Mouse (Mus musculus) embryonic facial prominence, embryonic 12.5 days (tissue): Measurements from ENCODE around the gene Srms. TPM values are rescaled to one million over a fixed set of nuclear protein-coding genes. Genes with fewer than 3 reads are reported as not detected.

Source experiments
- ATAC-seq: fragments of 200-750 bp; cut with Nextera tagmentation; 2 replicates; pipeline ENCODE4 v1.8.0; 2017; ENCODE audit not compliant: insufficient number of reproducible peaks, insufficient read depth, low FRiP score, low TSS enrichment
- H3K27ac ChIP-seq: fragments of 300-500 bp; sonication (generic); 2 replicates; pipeline ENCODE4 v1.5.1; 2016; ENCODE audit warnings: mild to moderate bottlenecking
- H3K27me3 ChIP-seq: fragments of 300-500 bp; sonication (generic); 2 replicates; pipeline ENCODE4 v1.6.1; 2016; ENCODE audit warnings: mild to moderate bottlenecking, moderate library complexity
- H3K36me3 ChIP-seq: fragments of 300-500 bp; sonication (generic); 2 replicates; pipeline ENCODE4 v1.6.1; 2016; ENCODE audit warnings: mild to moderate bottlenecking
- H3K4me1 ChIP-seq: fragments of 300-500 bp; sonication (generic); 2 replicates; pipeline ENCODE4 v1.6.1; 2016
- H3K4me2 ChIP-seq: fragments of 300-500 bp; sonication (generic); replicated peaks from 2 replicates; pipeline ENCODE4 v1.6.1; 2016; ENCODE audit warnings: mild to moderate bottlenecking, moderate library complexity
- H3K4me3 ChIP-seq: fragments of 300-500 bp; sonication (generic); 2 replicates; pipeline ENCODE4 v1.5.1; 2016; ENCODE audit warnings: mild to moderate bottlenecking
- H3K9ac ChIP-seq: fragments of 300-500 bp; sonication (generic); 2 replicates; pipeline ENCODE4 v1.6.1; 2016; ENCODE audit warnings: mild to moderate bottlenecking, moderate library complexity
- H3K9me3 ChIP-seq: fragments of 300-500 bp; sonication (generic); 2 replicates; pipeline ENCODE4 v1.6.1; 2016; ENCODE audit warnings: mild to moderate bottlenecking, moderate library complexity
- whole genome bisulfite sequencing: fragments of 180-500 bp; shearing (Covaris S2); methylation state at CpG from one replicate; pipeline ENCODE4 v1.1.7; 2016; 5-methylcytosine and 5-hydroxymethylcytosine counted together
- polyA plus RNA-seq: library from polyadenylated mRNA; unstranded; fragments of >200 nt; fragmentation: Nextera tagmentation; extraction: Ambion mirVana; gene quantifications from 2 replicates; pipeline ENCODE4 v1.2.1, GENCODE M21; 2016

Gene Srms
- 0.12 TPM in 1 of 2 replicates, not detected in the other for polyA plus RNA-seq

GRCm38 (mm10) chr2:181213021-181213445, at the start of gene Srms:
Gene Srms, minus strand, starts transcription at chr2:181213185.
- peak within 1 kb of the TSS; percentile 50 for H3K4me2 ChIP-seq
- H3K27me3 ChIP-seq, result peaks cover 39% of the 10 kb centered on the region
- WGBS, result 2% methylated on average over 17 of the region's 17 CpGs
- H3K9ac ChIP-seq, result 0 out of 2 replicates have a peak within 1 kb of the TSS, but pooled peaks have one; percentile 19
- H3K9me3 ChIP-seq, result no peaks in the 10 kb centered on the region
- ATAC-seq, result no peak
- no peak within 1 kb of the TSS for H3K27ac ChIP-seq
- no peaks in the 10 kb centered on the region for H3K36me3 ChIP-seq
- H3K4me1 ChIP-seq, result peaks cover 7% of the 10 kb centered on the region
- peak within 1 kb of the TSS; percentile 29 for H3K4me3 ChIP-seq

- H3K9ac ChIP-seq, result no peak overlapping the region
- H3K4me2 ChIP-seq, result no peak overlapping the region
- H3K4me3 ChIP-seq, result no peak overlapping the region
- no peaks in the 10 kb centered on the region for H3K27me3 ChIP-seq
- H3K9me3 ChIP-seq, result no peaks in the 10 kb centered on the region
- H3K4me1 ChIP-seq, result no peaks in the 10 kb centered on the region
- no peak overlapping the region for H3K27ac ChIP-seq
- WGBS, result 50% methylated on average over 1 of the region's 1 CpGs
- peaks cover 59% of the 10 kb centered on the region for H3K36me3 ChIP-seq
- ATAC-seq, result no peak
These were observed 40.3 kb upstream of the Srms start for GRCm38 (mm10) chr2:181253248-181253647.

- no peaks in the 10 kb centered on the region for H3K9me3 ChIP-seq
- no peak for ATAC-seq
- no peak overlapping the region for H3K4me3 ChIP-seq
- no peaks in the 10 kb centered on the region for H3K4me1 ChIP-seq
- H3K27me3 ChIP-seq, result no peaks in the 10 kb centered on the region
- H3K27ac ChIP-seq, result no peak overlapping the region
- WGBS, result 72% methylated on average over 1 of the region's 1 CpGs
- H3K4me2 ChIP-seq, result no peak overlapping the region
- peaks cover 47% of the 10 kb centered on the region for H3K36me3 ChIP-seq
- no peak overlapping the region for H3K9ac ChIP-seq
These were observed 38.9 kb upstream of the Srms start for GRCm38 (mm10) chr2:181251841-181252240.

GRCm38 (mm10) chr2:181249217-181249616, 36.2 kb upstream of the Srms start:
- 80% methylated on average over 10 of the region's 10 CpGs for WGBS
- Histone ChIP-seq H3K9ac (no peak overlapping the region), H3K4me1 (no peaks in the 10 kb centered on the region), H3K9me3 (no peaks in the 10 kb centered on the region), H3K36me3 (peaks cover 32% of the 10 kb centered on the region), H3K27ac (no peak overlapping the region), H3K27me3 (no peaks in the 10 kb centered on the region), H3K4me3 (no peak overlapping the region), H3K4me2 (no peak overlapping the region)
- no peak for ATAC-seq

- Histone ChIP-seq H3K27me3 (no peaks in the 10 kb centered on the region), H3K4me2 (no peak overlapping the region), H3K4me1 (peaks cover 7% of the 10 kb centered on the region; the same call in 1 of the 2 replicates), H3K36me3 (no peaks in the 10 kb centered on the region), H3K9ac (no peak overlapping the region), H3K4me3 (no peak overlapping the region), H3K27ac (no peak overlapping the region), H3K9me3 (no peaks in the 10 kb centered on the region)
- no peak for ATAC-seq
- 25% methylated on average over 2 of the region's 2 CpGs for WGBS
These were observed 32.0 kb upstream of the Srms start for GRCm38 (mm10) chr2:181245031-181245430.

- Histone ChIP-seq H3K9me3 (no peaks in the 10 kb centered on the region), H3K27ac (no peak overlapping the region), H3K36me3 (no peaks in the 10 kb centered on the region), H3K4me1 (peaks cover 7% of the 10 kb centered on the region; the same call in 1 of the 2 replicates), H3K4me3 (no peak overlapping the region), H3K4me2 (no peak overlapping the region), H3K27me3 (no peaks in the 10 kb centered on the region), H3K9ac (no peak overlapping the region)
- WGBS, result 33% methylated on average over 11 of the region's 11 CpGs
- ATAC-seq, result no peak
These were observed 30.9 kb upstream of the Srms start for GRCm38 (mm10) chr2:181243706-181244394.

GRCm38 (mm10) chr2:181242314-181242665, 29.3 kb upstream of the Srms start:
- Histone ChIP-seq H3K4me1 (peaks cover 7% of the 10 kb centered on the region; the same call in 1 of the 2 replicates), H3K4me2 (peak overlapping the region; percentile 63), H3K9ac (no peak overlapping the region), H3K36me3 (no peaks in the 10 kb centered on the region), H3K4me3 (peak overlapping the region; percentile 39), H3K27ac (no peak overlapping the region), H3K9me3 (no peaks in the 10 kb centered on the region), H3K27me3 (no peaks in the 10 kb centered on the region)
- 53% methylated on average over 3 of the region's 3 CpGs for WGBS
- no peak for ATAC-seq

GRCm38 (mm10) chr2:181241602-181242313, 28.8 kb upstream of the Srms start, which contains the start of gene Helz2:
Gene Helz2, minus strand, starts transcription at chr2:181242027.
- H3K4me2 ChIP-seq, result peak within 1 kb of the TSS; percentile 63
- no peaks in the 10 kb centered on the region for H3K27me3 ChIP-seq
- no peak; the same call in 1 of the 2 replicates for ATAC-seq
- H3K9ac ChIP-seq, result peak within 1 kb of the TSS; percentile 28
- no peak within 1 kb of the TSS for H3K27ac ChIP-seq
- 8% methylated on average over 15 of the region's 16 CpGs for WGBS
- peaks cover 7% of the 10 kb centered on the region; the same call in 1 of the 2 replicates for H3K4me1 ChIP-seq
- H3K36me3 ChIP-seq, result no peaks in the 10 kb centered on the region
- H3K4me3 ChIP-seq, result peak within 1 kb of the TSS; percentile 39
- H3K9me3 ChIP-seq, result no peaks in the 10 kb centered on the region

GRCm38 (mm10) chr2:181240806-181241440, 27.9 kb upstream of the Srms start:
- Histone ChIP-seq H3K27me3 (no peaks in the 10 kb centered on the region), H3K4me3 (0 out of 2 replicates have a peak overlapping the region, but pooled peaks have one; percentile 39), H3K9me3 (no peaks in the 10 kb centered on the region), H3K4me1 (peaks cover 7% of the 10 kb centered on the region; the same call in 1 of the 2 replicates), H3K36me3 (no peaks in the 10 kb centered on the region), H3K9ac (no peak overlapping the region), H3K4me2 (peak overlapping the region; percentile 63; the same call in 1 of the 2 replicates), H3K27ac (no peak overlapping the region)
- ATAC-seq, result no peak
- 93% methylated on average over 13 of the region's 13 CpGs for WGBS

- WGBS, result 92% methylated on average over 9 of the region's 9 CpGs
- H3K9ac ChIP-seq, result no peak overlapping the region
These were observed 26.3 kb upstream of the Srms start for GRCm38 (mm10) chr2:181239261-181239660.

GRCm38 (mm10) chr2:181238861-181239260, 25.9 kb upstream of the Srms start:
- Histone ChIP-seq H3K27me3 (no peaks in the 10 kb centered on the region), H3K27ac (no peak overlapping the region), H3K9ac (no peak overlapping the region), H3K4me1 (peaks cover 7% of the 10 kb centered on the region; the same call in 1 of the 2 replicates), H3K36me3 (no peaks in the 10 kb centered on the region; the same call in 1 of the 2 replicates), H3K9me3 (no peaks in the 10 kb centered on the region), H3K4me3 (no peak overlapping the region), H3K4me2 (no peak overlapping the region)
- ATAC-seq, result no peak
- WGBS, result 68% methylated on average over 2 of the region's 2 CpGs

More at GRCm38 (mm10) chr2:181239261-181239660, 26.3 kb upstream of the Srms start:
- Histone ChIP-seq H3K27me3 (no peaks in the 10 kb centered on the region), H3K4me1 (peaks cover 7% of the 10 kb centered on the region; the same call in 1 of the 2 replicates), H3K36me3 (no peaks in the 10 kb centered on the region; the same call in 1 of the 2 replicates), H3K4me2 (no peak overlapping the region), H3K27ac (no peak overlapping the region), H3K9me3 (no peaks in the 10 kb centered on the region), H3K4me3 (no peak overlapping the region)
- no peak for ATAC-seq
